Mouse (Mus musculus) T-helper 17 cell (primary cell): Measurements from ENCODE around the gene Fstl1.

ENCODE experiments used
- in situ Hi-C, 2 experiments: fragments of 300-600 bp; cut with MboI, MseI; formaldehyde crosslinking; loops; 1 replicate in 1 of 2; 2 replicates in 1 of 2; pipeline ENCODE4 v1.15.1; 2025; ENCODE audit warnings: high pct_unique_total_duplicates in 2 of 2

Fstl1 gene

GRCm38 (mm10) chr16:37787558-37788194 lies 11.0 kb downstream of the Fstl1 start:
- in situ Hi-C loops, result no loop called here

- in situ Hi-C loops, result no loop called here
These were observed 11.8 kb downstream of the Fstl1 start for GRCm38 (mm10) chr16:37788367-37789014.

GRCm38 (mm10) chr16:37789015-37789381 lies 12.3 kb downstream of the Fstl1 start:
- in situ Hi-C loops, result no loop called here

- in situ Hi-C loops, result no loop called here
These were observed 12.8 kb downstream of the Fstl1 start for GRCm38 (mm10) chr16:37789394-37789920.

- in situ Hi-C loops, result no loop called here
These were observed 13.5 kb downstream of the Fstl1 start for GRCm38 (mm10) chr16:37790008-37790780.

GRCm38 (mm10) chr16:37790781-37791175 lies 14.1 kb downstream of the Fstl1 start:
- in situ Hi-C loops, result no loop called here

GRCm38 (mm10) chr16:37795651-37796150 lies 19.0 kb downstream of the Fstl1 start:
- in situ Hi-C loops, result no loop called here

GRCm38 (mm10) chr16:37796270-37796669 lies 19.6 kb downstream of the Fstl1 start:
- in situ Hi-C loops, result no loop called here

- in situ Hi-C loops, result no loop called here
These were observed 24.4 kb downstream of the Fstl1 start for GRCm38 (mm10) chr16:37801097-37801496.

GRCm38 (mm10) chr16:37802686-37803295 lies 26.1 kb downstream of the Fstl1 start:
- in situ Hi-C loops, result no loop called here

- in situ Hi-C loops, result no loop called here
These were observed 26.8 kb downstream of the Fstl1 start for GRCm38 (mm10) chr16:37803387-37803950.

GRCm38 (mm10) chr16:37805746-37806495 lies 29.2 kb downstream of the Fstl1 start:
- in situ Hi-C loops, result no loop called here

- in situ Hi-C loops, result no loop called here
These were observed 30.6 kb downstream of the Fstl1 start for GRCm38 (mm10) chr16:37807269-37807668.

GRCm38 (mm10) chr16:37808866-37809622 lies 32.4 kb downstream of the Fstl1 start:
- in situ Hi-C loops, result no loop called here

- in situ Hi-C loops, result no loop called here
These were observed 32.9 kb downstream of the Fstl1 start for GRCm38 (mm10) chr16:37809623-37809992.

- in situ Hi-C loops, result no loop called here
These were observed 35.2 kb downstream of the Fstl1 start for GRCm38 (mm10) chr16:37811874-37812273.

GRCm38 (mm10) chr16:37812474-37812886 lies 35.8 kb downstream of the Fstl1 start:
- in situ Hi-C loops, result no loop called here

- in situ Hi-C loops, result no loop called here
These were observed 37.2 kb downstream of the Fstl1 start for GRCm38 (mm10) chr16:37813691-37814382.

- in situ Hi-C loops, result no loop called here
These were observed 37.8 kb downstream of the Fstl1 start for GRCm38 (mm10) chr16:37814383-37814971.
